Mouse (Mus musculus) heart, embryonic 14.5 days (tissue): ENCODE measurements around the gene Fadd. TPM values are rescaled to one million over a fixed set of nuclear protein-coding genes. Genes with fewer than 3 reads are reported as not detected.

Experiments used
- ATAC-seq: fragments of 200-750 bp; cut with Nextera tagmentation; 2 replicates; pipeline ENCODE4 v1.8.0; 2017; ENCODE audit warnings: low read depth, moderate TSS enrichment; ENCODE audit not compliant: insufficient number of reproducible peaks, insufficient read depth, low FRiP score
- H3K27ac ChIP-seq, 2 experiments: fragments of 200-500 bp in 1 of 2; fragments of 300-500 bp in 1 of 2; sonication (generic) in 1 of 2; replicated peaks in 1 of 2; 2 replicates each; pipeline ENCODE4 v1.5.1; 2012 to 2014; ENCODE audit warnings: low read depth in 2 of 2, low read length in 2 of 2, control low read depth in 1 of 2, mild to moderate bottlenecking in 1 of 2, mixed read lengths in 1 of 2; ENCODE audit not compliant: control insufficient read depth in 1 of 2, insufficient read depth in 1 of 2
- H3K27me3 ChIP-seq: fragments of 300-500 bp; sonication (generic); 2 replicates; pipeline ENCODE4 v1.6.1; 2014; ENCODE audit warnings: mild to moderate bottlenecking, low read length, control low read depth; ENCODE audit not compliant: control insufficient read depth, insufficient read depth
- H3K36me3 ChIP-seq: fragments of 300-500 bp; sonication (generic); 2 replicates; pipeline ENCODE4 v1.6.1; 2014; ENCODE audit warnings: mild to moderate bottlenecking, control low read depth, low read length, mixed read lengths; ENCODE audit not compliant: control insufficient read depth, insufficient read depth
- H3K4me1 ChIP-seq, 2 experiments: fragments of 200-500 bp in 1 of 2; fragments of 300-500 bp in 1 of 2; sonication (generic) in 1 of 2; 2 replicates each; pipeline ENCODE4 v1.6.1; 2012 to 2014; ENCODE audit warnings: low read length in 2 of 2, control low read depth in 1 of 2, mixed read lengths in 1 of 2; ENCODE audit not compliant: control insufficient read depth in 2 of 2, insufficient read depth in 2 of 2
- H3K4me2 ChIP-seq: fragments of 300-500 bp; sonication (generic); 2 replicates; pipeline ENCODE4 v1.6.1; 2014; ENCODE audit warnings: mild to moderate bottlenecking, low read length
- H3K4me3 ChIP-seq, 2 experiments: fragments of 200-500 bp in 1 of 2; fragments of 300-500 bp in 1 of 2; sonication (generic) in 1 of 2; 2 replicates each; pipeline ENCODE4 v1.5.1; 2012 to 2014; ENCODE audit warnings: low read length in 2 of 2, mild to moderate bottlenecking in 2 of 2, control low read depth in 1 of 2, low read depth in 1 of 2, moderate library complexity in 1 of 2; ENCODE audit not compliant: control insufficient read depth in 1 of 2, insufficient read depth in 1 of 2
- H3K9ac ChIP-seq: fragments of 300-500 bp; sonication (generic); 2 replicates; pipeline ENCODE4 v1.6.1; 2014; ENCODE audit warnings: mild to moderate bottlenecking, low read length
- H3K9me3 ChIP-seq: fragments of 300-500 bp; sonication (generic); 2 replicates; pipeline ENCODE4 v1.6.1; 2016; ENCODE audit warnings: low read length, control low read depth; ENCODE audit not compliant: control insufficient read depth
- WGBS: fragments of 180-500 bp; shearing (Covaris S2); extraction: QIAGEN DNeasy Blood & Tissue Kit; methylation state at CpG from one replicate; pipeline ENCODE4 v1.1.7; 2014; 5-methylcytosine and 5-hydroxymethylcytosine counted together
- polyA plus RNA-seq: library from polyadenylated mRNA; unstranded; fragments of >200 nt; fragmentation: Nextera tagmentation; extraction: Ambion mirVana; gene quantifications from 2 replicates; pipeline ENCODE4 v1.2.1, GENCODE M21; 2014

Fadd gene
- polyA plus RNA-seq, 1 experiment from 2014 or later, result 12.7 TPM

GRCm38 (mm10) chr7:144562016-144562415 lies 20.2 kb downstream of the Fadd start:
- 27% methylated on average over 3 of the region's 3 CpGs for WGBS
- ATAC-seq, result no peak
- Histone ChIP-seq H3K9ac (no peak overlapping the region; the same call in 1 of the 2 replicates), H3K9me3 (no peaks in the 10 kb centered on the region), H3K27me3 (no peaks in the 10 kb centered on the region; the same call in 1 of the 2 replicates), H3K36me3 (no peaks in the 10 kb centered on the region), H3K4me2 (no peak overlapping the region), H3K4me3 (no peak overlapping the region), H3K4me1 (peaks cover 0 to 7% of the 10 kb centered on the region in 2 experiments; a peak in 3 of 4 replicates), H3K27ac (no peak overlapping the region)

- Histone ChIP-seq H3K27me3 (no peaks in the 10 kb centered on the region; the same call in 1 of the 2 replicates), H3K9ac (no peak overlapping the region), H3K27ac (no peak overlapping the region), H3K4me2 (no peak overlapping the region), H3K36me3 (no peaks in the 10 kb centered on the region), H3K4me1 (peaks cover 0 to 7% of the 10 kb centered on the region in 2 experiments; a peak in 3 of 4 replicates), H3K9me3 (no peaks in the 10 kb centered on the region), H3K4me3 (no peak overlapping the region)
- 73% methylated on average over 4 of the region's 4 CpGs for WGBS
- ATAC-seq, result no peak
These were observed 21.7 kb downstream of the Fadd start for GRCm38 (mm10) chr7:144560594-144560993.

- no peaks in the 10 kb centered on the region for H3K9me3 ChIP-seq
- H3K27ac ChIP-seq, result no peak overlapping the region
- WGBS, result 50% methylated on average over 6 of the region's 6 CpGs
- no peak overlapping the region for H3K9ac ChIP-seq
- no peaks in the 10 kb centered on the region for H3K36me3 ChIP-seq
- H3K27me3 ChIP-seq, result no peaks in the 10 kb centered on the region; the same call in 1 of the 2 replicates
- ATAC-seq, result no peak
- H3K4me3 ChIP-seq, result no peak overlapping the region
- no peak overlapping the region for H3K4me2 ChIP-seq
- H3K4me1 ChIP-seq, result peaks cover 3 to 6% of the 10 kb centered on the region in 2 experiments
These were observed 23.7 kb downstream of the Fadd start for GRCm38 (mm10) chr7:144558552-144558951.

GRCm38 (mm10) chr7:144554123-144554472 lies 28.2 kb downstream of the Fadd start:
- no peaks in the 10 kb centered on the region for H3K9me3 ChIP-seq
- H3K27ac ChIP-seq, result 0 out of 4 replicates have a peak overlapping the region, but pooled peaks of 1 of the 2 experiments have one; percentile 65
- no peaks in the 10 kb centered on the region for H3K27me3 ChIP-seq
- peaks cover 32% of the 10 kb centered on the region for H3K36me3 ChIP-seq
- 0 out of 2 replicates have a peak, but pooled peaks have one; percentile 2 for ATAC-seq
- peak overlapping the region; percentile 85 for H3K4me2 ChIP-seq
- WGBS, result 26% methylated on average over 8 of the region's 8 CpGs
- peak overlapping the region; percentile 98 for H3K9ac ChIP-seq
- peaks cover 9 to 22% of the 10 kb centered on the region in 2 experiments for H3K4me1 ChIP-seq
- peak overlapping the region; percentile 88 to 95 for H3K4me3 ChIP-seq

GRCm38 (mm10) chr7:144553237-144554122 lies 28.8 kb downstream of the Fadd start, which contains the start of gene Ppfia1:
Ppfia1 (minus strand) TSS chr7:144553729.
- Histone ChIP-seq H3K9me3 (no peaks in the 10 kb centered on the region), H3K27ac (peak within 1 kb of the TSS in 1 of 2 experiments; percentile 65; a peak in 2 of 4 replicates), H3K4me2 (peak within 1 kb of the TSS; percentile 85), H3K9ac (peak within 1 kb of the TSS; percentile 98), H3K4me3 (peak within 1 kb of the TSS; percentile 88 to 95), H3K36me3 (peaks cover 36% of the 10 kb centered on the region), H3K4me1 (peaks cover 9 to 22% of the 10 kb centered on the region in 2 experiments), H3K27me3 (no peaks in the 10 kb centered on the region)
- under 1% methylated on average over 90 of the region's 97 CpGs for WGBS
- peak; percentile 92 for ATAC-seq

GRCm38 (mm10) chr7:144552274-144552673 lies 30.0 kb downstream of the Fadd start:
- H3K27me3 ChIP-seq, result no peaks in the 10 kb centered on the region
- no peak overlapping the region for H3K27ac ChIP-seq
- no peaks in the 10 kb centered on the region for H3K9me3 ChIP-seq
- peak overlapping the region in 1 of 2 experiments; percentile 95; a peak in 1 of 4 replicates for H3K4me3 ChIP-seq
- no peak for ATAC-seq
- H3K4me2 ChIP-seq, result peak overlapping the region; percentile 85
- peaks cover 9 to 22% of the 10 kb centered on the region in 2 experiments for H3K4me1 ChIP-seq
- 90% methylated on average over 8 of the region's 8 CpGs for WGBS
- peaks cover 45% of the 10 kb centered on the region for H3K36me3 ChIP-seq
- peak overlapping the region; percentile 98 for H3K9ac ChIP-seq

GRCm38 (mm10) chr7:144550811-144551210 lies 31.5 kb downstream of the Fadd start:
- Histone ChIP-seq H3K4me1 (peaks cover 9 to 24% of the 10 kb centered on the region in 2 experiments), H3K4me3 (no peak overlapping the region), H3K27me3 (no peaks in the 10 kb centered on the region), H3K4me2 (no peak overlapping the region), H3K9me3 (no peaks in the 10 kb centered on the region), H3K27ac (no peak overlapping the region), H3K36me3 (peaks cover 50% of the 10 kb centered on the region), H3K9ac (peak overlapping the region; percentile 98)
- WGBS, result 53% methylated on average over 1 of the region's 1 CpGs
- ATAC-seq, result no peak
